Mouse (Mus musculus) cerebellum, postnatal 4 days (tissue): ENCODE measurements around the gene Slc12a8.
A peak's percentile ranks its signal among the peaks of the same experiment; 100 is the strongest.

Experiments
- DNase-seq, 2 experiments: peaks; one replicate each; pipeline ENCODE4 v3.0.0; 2022; ENCODE audit warnings: low spot score in 2 of 2, mixed read lengths in 1 of 2

Slc12a8 gene

DNA sequence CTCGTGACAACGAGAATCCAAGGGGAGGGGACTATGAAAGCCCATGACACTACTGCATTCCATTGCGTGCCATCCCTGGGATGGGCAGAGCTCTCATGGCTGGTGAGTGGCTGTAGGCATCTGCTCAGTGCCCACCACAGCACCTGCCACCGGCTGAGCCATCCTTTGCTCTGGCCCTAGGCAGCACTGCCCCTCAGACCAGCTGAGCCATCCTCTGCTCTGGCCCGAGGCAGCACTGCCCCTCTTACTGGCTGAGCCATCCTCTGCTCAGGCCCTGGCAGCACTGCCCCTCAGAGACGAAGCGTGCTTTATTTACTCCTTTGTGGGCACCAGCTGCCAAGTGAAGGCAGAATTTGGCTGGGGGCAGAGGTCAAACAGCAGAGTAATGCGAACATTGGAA is 94.2 kb downstream of the Slc12a8 start:
- DNase-seq = no peak

DNA sequence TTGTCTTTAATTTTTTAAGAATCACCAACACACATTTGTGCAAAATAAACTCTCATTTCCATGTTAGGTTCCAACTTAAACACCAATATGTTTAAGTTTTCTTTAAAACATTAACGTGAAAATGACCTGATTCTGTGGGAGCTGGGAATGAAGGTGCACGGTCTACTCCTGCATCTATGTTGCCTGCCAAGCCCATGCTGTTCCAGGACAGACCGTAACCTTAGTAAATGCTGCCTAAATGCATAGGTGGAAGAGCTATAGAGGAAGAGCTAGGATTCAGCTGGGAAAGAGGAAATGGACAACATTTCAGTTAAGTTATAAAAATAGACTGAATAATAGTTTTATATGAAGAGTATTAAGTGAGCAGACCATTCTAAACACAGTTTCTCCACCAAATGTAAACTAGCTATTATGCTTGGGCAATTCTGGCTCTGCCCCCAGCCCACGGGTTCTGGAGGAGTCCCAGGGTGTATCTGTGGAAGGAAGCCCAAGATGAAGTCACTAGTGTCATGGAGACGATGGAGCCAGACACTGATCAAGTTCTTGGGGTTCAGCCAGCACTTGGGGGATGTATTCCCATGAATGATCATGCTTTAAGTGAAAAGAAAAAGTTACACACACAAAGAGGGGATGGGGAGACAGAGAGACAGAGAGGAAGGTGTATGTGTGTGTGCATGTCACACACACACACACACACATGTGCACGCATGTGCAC is 95.1 kb downstream of the Slc12a8 start:
- DNase-seq = peak in 1 of 2 experiments; percentile 56

DNA sequence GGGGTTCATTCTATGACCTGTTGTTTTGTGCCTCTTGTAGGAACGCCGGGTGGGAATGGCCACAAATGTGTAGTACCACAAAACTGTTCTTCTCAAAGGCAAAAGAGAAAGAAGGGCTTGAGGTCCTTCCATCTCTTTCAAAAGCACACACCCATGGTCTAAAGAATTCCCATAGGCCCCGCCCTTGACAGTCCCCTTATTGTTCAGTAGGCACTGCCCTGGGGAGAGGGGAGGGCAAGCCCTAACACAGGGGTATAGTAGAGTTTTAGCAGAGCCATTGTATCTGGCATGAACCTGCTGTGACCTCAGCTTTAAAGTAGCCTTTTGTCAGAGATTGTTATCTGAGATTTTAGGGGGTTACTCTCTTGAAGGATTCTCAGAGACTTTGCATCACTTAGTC is 98.9 kb downstream of the Slc12a8 start:
- no peak for DNase-seq

DNA sequence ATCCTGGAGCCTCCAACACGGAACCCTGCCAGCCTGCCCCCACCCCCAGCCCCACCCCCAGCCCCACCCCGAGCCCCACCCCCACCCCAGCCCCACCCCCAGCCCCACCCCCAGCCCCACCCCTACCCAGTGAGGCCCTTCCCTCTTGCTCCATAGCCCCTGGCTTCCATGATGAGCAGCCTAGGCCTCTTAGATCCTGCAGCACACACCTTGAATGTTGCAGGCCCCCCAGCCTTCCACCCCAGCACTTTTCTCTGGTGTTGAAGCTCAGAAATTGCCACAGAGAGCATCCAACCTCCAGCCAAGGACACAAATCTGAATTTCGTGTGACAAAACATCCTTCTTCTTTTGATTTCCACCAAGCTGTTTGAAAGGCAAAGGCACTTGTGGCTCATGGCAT is 104.7 kb downstream of the Slc12a8 start:
- no peak for DNase-seq

DNA sequence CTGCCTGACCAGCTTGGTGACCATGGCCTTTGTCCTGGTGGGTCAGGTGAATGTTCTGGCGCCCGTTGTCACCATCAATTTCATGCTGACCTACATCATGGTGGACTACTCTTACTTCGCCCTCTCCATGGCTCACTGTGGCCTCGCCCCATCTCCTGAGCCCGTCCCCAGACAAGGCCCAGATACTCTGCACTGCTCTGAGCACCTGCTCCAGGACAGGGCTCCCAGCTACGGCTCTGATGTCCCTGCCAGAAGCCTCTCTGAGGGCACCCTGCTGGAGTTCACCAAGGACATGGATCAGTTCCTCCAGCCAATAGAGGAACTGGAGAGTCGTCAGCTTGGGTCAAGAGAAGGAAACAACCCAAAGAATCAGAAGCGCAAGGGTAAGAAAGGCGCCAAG is 107.5 kb downstream of the Slc12a8 start:
- DNase-seq = no peak

DNA sequence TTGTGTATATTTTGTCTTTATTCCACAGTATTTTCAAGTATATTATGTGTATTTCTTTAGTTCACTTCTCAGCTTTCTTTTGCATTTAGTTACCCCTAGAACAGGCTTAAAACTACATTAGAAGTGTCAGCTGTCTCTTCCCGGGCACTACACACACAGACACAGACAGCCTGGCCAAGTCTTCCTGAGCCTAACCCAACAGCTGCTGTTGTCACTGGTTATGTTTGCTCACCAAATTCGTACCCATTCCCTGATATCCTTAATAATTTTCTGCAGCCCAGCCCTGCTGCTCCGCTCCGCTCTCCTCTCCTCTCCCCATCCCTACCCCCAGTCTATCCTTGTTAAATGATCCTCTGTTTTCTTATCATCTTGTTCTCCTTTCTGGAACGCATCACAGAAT is 112.4 kb downstream of the Slc12a8 start:
- DNase-seq = no peak

DNA sequence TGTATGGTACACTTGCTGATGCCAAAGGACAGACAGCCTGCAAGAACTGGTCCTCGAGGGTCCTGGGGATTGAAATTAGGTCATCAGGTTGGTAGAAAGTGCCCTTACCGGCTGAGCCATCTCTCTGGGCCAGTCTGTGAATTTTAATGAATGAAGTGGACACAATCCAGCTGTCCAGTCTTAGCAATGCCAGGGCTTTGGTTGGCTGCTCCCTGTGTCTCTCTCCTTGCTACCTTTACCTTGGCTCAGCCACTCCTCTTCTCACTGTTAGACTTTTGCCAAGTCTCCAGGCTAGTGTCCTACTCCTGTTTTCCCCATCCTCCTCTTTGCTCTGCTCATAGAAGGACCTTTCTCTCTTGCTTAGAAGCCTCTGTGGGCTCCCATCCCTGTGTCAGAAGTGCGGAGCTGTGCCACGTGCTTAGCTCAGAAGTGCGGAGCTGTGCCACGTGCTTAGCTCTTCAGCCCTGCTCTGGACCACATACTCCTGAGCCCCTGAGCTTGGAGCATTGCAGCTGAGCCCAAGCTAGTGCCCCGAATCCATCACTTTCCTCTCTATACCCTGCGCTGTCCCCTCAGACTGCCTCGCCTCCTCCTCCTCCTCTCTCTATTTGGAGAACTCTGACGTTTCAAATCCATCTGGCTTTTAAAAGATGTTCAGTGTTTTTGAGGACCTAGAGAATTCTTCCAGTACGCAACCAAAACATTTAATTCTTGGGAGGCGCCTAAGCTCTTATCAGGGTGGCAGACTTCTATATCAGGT is 118.9 kb downstream of the Slc12a8 start:
- DNase-seq = no peak

DNA sequence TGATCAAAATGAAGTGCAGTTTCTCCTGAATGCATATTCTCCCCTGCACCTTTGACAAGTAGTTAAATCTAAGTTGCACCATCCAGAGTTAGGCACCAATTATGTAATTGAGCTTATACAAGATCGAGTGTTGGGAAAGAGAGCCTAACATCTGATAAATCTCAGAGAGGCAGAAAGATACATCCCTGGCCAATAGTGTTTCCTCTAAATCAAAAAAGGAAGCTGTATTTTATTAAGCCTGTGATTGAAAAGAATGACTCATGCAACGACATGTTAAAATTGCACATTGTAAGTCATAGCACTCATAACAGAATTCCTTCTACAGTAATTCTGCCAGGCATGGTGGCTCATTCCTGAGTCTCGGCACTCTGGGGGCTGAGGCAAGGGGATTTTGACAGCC is 124.7 kb downstream of the Slc12a8 start:
- DNase-seq = no peak

- DNase-seq = no peak
Observed at GRCm38 (mm10) chr16:33653116-33653515, 136.0 kb downstream of the Slc12a8 start.

DNA sequence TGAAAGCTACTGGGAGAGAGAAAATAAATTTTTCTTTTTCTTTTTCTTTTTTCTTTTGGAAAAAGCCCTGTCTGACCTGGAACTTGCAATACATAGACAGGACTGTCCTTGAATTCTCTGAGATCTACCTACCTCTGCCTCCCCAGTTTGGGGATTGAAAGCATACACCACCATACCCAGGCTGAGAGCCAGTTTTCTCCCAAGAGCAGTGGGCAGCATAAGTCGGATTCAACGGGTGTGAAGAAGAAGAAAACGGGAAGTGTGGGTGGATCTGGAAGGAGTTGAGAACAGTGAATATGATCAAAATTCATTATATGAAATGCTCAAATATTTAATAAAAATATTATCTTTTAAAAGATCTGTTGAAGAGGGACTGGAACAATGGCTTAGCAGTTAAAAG is 138.3 kb downstream of the Slc12a8 start:
- DNase-seq = no peak

DNA sequence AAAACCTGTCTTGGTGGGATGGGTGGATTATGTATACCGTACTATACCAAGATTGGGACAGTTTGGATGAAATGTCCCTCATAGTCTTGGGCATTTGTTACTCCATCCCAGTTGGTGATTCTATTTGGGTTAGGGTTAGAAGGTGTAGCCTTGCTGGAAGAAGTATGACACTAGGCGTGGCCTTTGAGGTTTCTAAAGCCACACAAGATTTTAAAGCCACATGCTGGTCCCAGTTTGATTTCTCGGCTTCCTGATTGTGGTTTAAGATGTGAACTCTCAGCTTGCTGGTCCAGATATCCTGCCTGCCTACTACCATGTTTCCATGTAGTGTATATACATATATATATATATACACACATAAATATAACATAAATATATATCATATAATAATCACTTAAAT is 140.1 kb downstream of the Slc12a8 start:
- no peak for DNase-seq

DNA sequence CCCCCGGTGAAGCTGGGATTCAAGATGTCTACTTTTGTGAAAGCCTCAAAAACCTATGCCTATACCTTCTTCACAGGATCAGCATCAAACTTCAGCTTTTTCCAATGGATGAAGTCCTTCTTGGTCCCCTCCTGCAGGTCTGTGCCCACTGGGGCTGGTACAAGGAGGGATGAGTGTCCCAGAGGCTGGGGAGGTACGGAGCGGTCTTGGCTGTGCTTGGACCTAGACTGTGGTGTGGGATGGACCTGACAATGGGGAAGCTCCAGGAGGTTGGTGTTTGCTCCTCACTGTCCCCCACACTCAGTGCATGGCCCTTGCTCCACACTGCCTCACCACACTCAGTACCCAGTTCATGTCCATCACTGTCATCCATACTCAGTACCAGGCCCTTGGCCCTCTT is 141.0 kb downstream of the Slc12a8 start:
- DNase-seq = no peak

GRCm38 (mm10) chr16:33659521-33659920 is 142.4 kb downstream of the Slc12a8 start:
- no peak for DNase-seq

DNA sequence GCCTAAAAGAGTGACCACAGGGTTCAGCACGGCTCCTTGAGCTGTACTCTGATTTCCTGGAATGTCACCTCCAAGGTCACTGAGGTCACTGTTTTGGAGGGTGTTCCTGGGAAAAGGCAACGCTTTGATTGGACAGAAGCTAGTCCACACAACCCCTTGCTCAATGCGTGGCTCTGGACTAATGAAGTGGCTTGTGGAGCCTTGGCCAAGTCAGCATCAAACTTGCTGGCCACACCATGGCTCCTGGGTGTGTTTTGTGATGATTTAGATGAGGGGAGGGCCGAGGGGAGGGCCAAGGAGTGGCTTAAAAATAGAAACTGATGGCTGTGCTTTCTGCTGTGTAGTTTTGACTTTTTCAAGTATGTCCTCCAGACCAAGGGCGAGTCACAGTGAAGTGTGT is 143.0 kb downstream of the Slc12a8 start:
- no peak for DNase-seq

- DNase-seq = no peak
Observed at GRCm38 (mm10) chr16:33662841-33663240, 145.7 kb downstream of the Slc12a8 start.

GRCm38 (mm10) chr16:33666226-33666625 is 149.1 kb downstream of the Slc12a8 start:
- DNase-seq = no peak

DNA sequence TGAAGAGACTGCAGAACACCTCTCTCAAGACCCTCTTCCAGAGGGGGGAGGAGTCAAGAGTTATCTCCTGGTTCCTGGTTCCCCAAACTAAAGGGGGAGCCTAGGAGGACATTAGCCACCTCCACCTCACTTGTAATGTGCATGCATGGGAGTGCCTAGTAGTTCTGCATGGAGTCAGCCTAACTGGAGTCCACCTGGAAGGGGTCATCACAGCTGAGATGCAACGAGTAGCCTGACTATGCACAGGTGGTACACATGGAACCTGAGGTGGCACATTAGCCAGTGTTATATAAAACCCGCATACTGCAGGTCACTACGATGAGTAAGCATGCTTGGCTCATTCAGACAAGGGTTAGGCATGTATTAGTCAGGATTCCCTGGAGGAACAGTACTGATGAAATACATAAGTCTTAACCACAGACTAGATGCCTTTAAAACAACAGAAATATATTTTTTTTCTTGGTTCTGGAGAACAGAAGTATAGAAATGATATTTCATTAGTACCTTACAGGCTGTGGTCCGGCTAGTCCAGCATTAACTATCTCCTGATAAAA is 149.9 kb downstream of the Slc12a8 start:
- DNase-seq = no peak

- no peak for DNase-seq
Observed at GRCm38 (mm10) chr16:33668448-33668847, 151.3 kb downstream of the Slc12a8 start.

DNA sequence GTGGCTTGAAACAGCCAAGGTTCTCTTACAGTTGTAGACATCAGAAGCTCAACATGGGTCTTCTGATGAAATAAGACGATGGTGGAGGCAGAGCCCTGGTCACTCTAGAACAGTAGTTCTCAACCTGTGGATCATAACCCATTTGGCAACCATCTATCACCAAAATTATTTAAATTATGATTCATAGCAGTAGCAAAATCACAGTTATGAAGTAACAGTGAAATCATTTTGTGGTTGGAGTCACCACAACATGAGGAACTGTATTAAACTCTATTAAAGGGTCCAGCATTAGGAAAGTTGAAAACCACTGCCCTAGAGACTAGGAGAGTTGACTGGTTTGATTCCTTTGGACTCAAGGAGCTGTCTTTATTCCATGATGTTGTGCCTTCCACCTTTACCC is 151.9 kb downstream of the Slc12a8 start:
- DNase-seq = no peak

DNA sequence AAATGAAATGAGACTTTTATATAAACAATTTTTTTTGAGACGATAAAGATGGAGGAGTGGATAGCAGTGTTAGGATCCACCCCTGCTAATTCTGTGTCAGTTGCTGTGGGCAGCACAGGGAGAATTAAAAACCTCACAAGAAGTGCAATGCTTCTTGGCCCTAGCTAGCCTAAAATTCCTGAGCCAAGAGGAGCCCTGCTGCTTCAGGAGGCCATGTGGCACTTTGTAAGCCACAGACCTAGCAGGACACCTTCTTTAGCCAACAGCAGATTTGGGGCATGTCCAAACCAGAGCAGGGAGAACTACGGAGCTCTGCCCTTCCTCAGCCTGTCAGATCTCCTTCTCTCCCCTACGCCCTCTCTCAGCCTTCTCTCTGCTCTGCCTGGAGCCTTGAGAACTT is 153.2 kb downstream of the Slc12a8 start:
- peak in 1 of 2 experiments; percentile 54 for DNase-seq

DNA sequence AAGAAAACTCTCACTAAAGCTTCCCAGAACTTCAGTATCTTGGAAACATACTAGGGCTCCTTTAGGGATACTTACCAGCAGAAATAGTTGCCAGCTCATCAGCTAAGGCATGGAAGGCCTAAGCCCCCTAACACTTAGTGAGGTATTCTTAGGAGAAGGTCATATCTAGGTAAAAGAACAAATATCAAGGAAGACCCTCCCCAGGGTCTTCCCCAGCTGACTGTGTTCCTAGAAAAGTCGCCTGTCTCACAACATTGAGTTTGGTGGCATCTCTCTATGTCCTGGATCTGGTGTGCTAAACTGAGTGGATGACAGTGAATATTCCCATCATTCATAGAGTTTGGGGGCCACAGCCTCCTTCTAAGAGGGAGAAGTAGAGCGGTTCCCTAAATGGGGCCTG is 153.8 kb downstream of the Slc12a8 start:
- DNase-seq = no peak

GRCm38 (mm10) chr16:33672188-33672587 is 155.1 kb downstream of the Slc12a8 start:
- DNase-seq = no peak

- DNase-seq = no peak
Observed at GRCm38 (mm10) chr16:33672643-33673042, 155.5 kb downstream of the Slc12a8 start.
